Mouse (Mus musculus) retina, adult 2 months (tissue): Measurements from ENCODE around the gene Dnajc9.

Experiments
- DNase-seq: peaks from one replicate; pipeline ENCODE4 v3.0.0-alpha.2; 2012; ENCODE audit warnings: low read depth, low spot score

The Dnajc9 gene

GRCm38 (mm10) chr14:20363230-20363629, 25.5 kb downstream of the Dnajc9 start:
- no peak for DNase-seq

- peak; percentile 94 for DNase-seq
Measured at GRCm38 (mm10) chr14:20347991-20348541, 40.6 kb downstream of the Dnajc9 start, which contains the start of the genes Ecd and Fam149b. Ecd (minus strand) TSS chr14:20348121. Fam149b (plus strand) TSS chr14:20348162.

- no peak for DNase-seq
Measured at GRCm38 (mm10) chr14:20347441-20347990, 41.2 kb downstream of the Dnajc9 start.

- no peak for DNase-seq
Measured at GRCm38 (mm10) chr14:20345885-20346284, 42.8 kb downstream of the Dnajc9 start.

- DNase-seq, result no peak
Measured at GRCm38 (mm10) chr14:20340866-20341265, 47.8 kb downstream of the Dnajc9 start.

- no peak for DNase-seq
Measured at GRCm38 (mm10) chr14:20340149-20340548, 48.6 kb downstream of the Dnajc9 start.

- DNase-seq, result no peak
Measured at GRCm38 (mm10) chr14:20339415-20339814, 49.3 kb downstream of the Dnajc9 start.
